Mouse (Mus musculus) myocyte (in vitro differentiated cells): ENCODE results near the gene Lamb1.

Experiments used
- POLR2A ChIP-seq: IDR thresholded peaks from one replicate; pipeline ENCODE4 v1.6.1; 2011; ENCODE audit warnings: low read depth, mild to moderate bottlenecking, control low read depth, moderate library complexity; ENCODE audit not compliant: insufficient read length
- POLR2AphosphoS2 ChIP-seq: IDR thresholded peaks from one replicate; pipeline ENCODE4 v1.6.1; 2011; ENCODE audit warnings: low read depth, control low read depth; ENCODE audit not compliant: insufficient read length
- TCF3 ChIP-seq: IDR thresholded peaks from one replicate; pipeline ENCODE4 v1.6.1; 2011; ENCODE audit warnings: low read depth, control low read depth; ENCODE audit not compliant: insufficient read length

GRCm38 (mm10) chr12:31377241-31377640 lies 112.2 kb downstream of the Lamb1 start:
- no peak for TF ChIP-seq POLR2A
- TF ChIP-seq POLR2AphosphoS2, result no peak
- no peak for TF ChIP-seq TCF3
